Mouse (Mus musculus) spleen, adult 2 months (tissue): Measurements from ENCODE around the gene Dhx30.

Experiments used
- CTCF ChIP-seq: fragments of 200-500 bp; IDR thresholded peaks from 2 replicates; pipeline ENCODE4 v1.5.1; 2011; ENCODE audit warnings: mild to moderate bottlenecking, inconsistent platforms; ENCODE audit not compliant: insufficient read depth, insufficient read length, insufficient replicate concordance; ENCODE audit errors: extremely low read depth
- POLR2A ChIP-seq: fragments of 200-500 bp; IDR thresholded peaks from 2 replicates; pipeline ENCODE4 v1.6.1; 2011; ENCODE audit warnings: low read depth, low read length, inconsistent platforms

- TF ChIP-seq CTCF = peak; percentile 97
- no peak; the same call in 1 of the 2 replicates for TF ChIP-seq POLR2A
Observed at GRCm38 (mm10) chr9:110100627-110101600, 16.7 kb downstream of the Dhx30 start.
